Mouse (Mus musculus): ENCODE data around the gene B4galnt2.
"Not testable (repeated sequence)": the region's sequence is repeated elsewhere in the genome, so short reads cannot be mapped to it uniquely, and the experiment has no call there.

B4galnt2 gene

DNA sequence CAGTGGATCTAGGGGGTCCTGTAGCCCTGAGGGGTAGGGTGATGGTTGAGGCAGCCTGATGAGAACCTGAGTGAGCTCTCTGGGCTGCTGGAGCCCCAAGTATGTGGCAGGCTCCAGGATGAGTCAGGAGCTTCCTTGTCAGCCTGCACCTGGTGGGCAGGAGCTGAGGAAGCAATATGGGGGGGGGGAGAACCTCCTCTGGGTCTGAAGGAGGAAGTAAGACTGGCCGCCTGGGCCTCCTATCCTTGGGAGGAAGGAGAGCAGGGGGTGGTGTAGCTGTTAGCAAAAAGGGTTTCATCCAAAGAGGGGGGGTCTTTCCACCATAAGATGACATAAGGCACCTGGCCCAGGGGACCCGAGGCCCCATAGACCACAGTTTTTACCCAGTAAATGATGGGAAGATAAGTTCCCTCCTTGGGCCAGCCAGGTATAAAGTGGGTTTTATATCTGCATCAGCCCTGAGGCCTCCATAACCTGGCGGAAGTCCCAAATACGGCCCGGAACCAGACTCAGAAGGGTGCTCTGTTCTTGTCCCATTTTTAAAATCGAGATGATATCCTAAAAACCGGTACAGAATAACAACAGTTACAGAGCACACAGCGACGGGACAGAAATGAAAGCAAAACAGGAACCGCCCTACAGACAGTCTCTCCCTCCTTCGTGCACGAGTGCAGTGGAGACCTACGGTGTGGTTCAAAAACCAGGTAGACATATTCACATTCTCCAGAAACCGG, 18.1 kb downstream of the B4galnt2 start:
- DNase-seq (ENCODE audit: low spot score in 2 of 2), result peak; percentile 24 to 41

- no peak for DNase-seq (ENCODE audit: low spot score in 2 of 2)
Measured at GRCm38 (mm10) chr11:95890462-95891051, 24.1 kb downstream of the B4galnt2 start.

GRCm38 (mm10) chr11:95879861-95880260, 34.8 kb downstream of the B4galnt2 start:
- DNase-seq (ENCODE audit: low spot score in 2 of 2), result not testable (repeated sequence)

DNA sequence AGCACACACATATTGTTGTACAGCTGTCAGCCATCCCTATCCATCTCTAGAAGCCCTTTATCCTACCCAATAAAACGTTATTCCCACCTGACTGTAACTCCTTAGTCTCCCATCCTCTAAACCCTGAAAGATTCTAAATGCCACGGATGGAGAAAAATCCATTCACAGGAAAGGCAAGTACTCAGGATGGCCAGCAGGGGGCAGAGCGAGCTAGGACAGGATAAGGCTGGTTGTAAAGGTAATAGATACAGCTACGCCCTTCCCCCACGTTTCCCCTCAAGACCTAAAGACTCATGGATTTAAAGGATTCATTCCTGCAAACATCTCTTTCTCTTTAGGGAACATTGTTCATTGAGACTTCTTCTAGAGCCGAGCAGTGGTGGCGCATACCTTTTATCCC, 38.4 kb downstream of the B4galnt2 start:
- DNase-seq (ENCODE audit: low spot score in 2 of 2), result peak; percentile 42 to 81

DNA sequence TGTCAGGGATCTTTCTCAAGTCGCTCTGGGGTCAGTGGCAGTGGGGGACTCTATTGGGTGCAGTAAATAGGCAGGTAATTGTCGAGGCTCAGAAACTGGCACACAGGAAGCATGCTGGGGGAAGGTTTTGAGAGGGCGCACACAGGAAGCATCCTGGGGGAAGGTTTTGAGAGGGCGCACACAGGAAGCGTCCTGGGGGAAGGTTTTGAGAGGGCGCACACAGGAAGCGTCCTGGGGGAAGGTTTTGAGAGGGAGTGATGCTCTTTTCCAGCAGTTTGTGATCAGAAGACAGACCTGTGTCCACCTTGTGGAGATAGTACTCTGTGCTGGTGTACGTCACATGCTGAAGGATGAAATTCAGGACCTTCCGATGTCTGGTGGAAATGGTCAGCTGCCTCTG, 38.9 kb downstream of the B4galnt2 start:
- DNase-seq (ENCODE audit: low spot score in 2 of 2), result no peak

DNA sequence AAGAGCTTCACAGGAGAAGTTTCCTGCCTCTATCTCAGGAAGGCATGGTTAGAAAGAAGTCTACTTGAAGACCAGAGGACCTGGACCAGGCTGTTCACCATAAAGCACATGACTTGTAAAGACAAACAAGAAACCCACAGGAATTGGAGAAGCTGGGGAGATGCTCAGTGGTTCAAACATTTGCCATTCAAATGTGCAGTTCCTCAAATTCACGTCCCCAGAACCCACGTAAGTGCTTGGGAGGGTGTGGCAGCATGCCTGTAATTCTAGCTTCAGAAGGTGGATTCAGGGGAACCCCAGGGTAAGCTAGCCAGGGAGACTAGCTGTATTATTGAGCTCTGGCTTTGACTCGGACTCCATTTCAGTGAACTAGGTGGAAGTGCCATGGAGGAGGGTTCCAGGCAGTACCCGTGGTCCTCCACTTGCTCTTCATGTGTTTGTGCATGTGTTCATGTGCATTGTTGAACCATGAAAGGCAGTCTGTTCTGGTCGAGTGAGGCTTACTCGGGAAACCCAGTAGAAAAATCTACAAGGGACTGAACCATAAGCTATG, 44.7 kb downstream of the B4galnt2 start:
- DNase-seq (ENCODE audit: low spot score in 2 of 2), result no peak

DNA sequence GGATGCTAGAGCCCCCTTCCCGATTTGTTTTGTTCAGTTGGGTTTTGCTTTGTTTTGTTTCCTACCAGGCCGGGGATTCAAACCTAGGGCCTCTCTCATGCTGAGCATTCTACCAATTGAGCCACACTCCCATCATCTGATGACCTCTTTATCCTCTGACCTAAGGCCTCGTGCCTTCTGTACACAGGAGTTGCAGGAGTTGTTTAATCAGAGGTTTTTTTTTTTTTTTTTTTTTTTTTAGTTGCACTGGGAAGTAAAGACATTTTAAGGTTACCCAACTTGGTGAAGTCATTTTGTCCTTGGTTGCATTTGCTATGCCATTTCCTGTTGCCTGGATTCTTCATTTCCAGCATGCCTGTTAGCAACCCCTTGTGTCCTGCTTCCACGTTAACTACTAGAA, 45.2 kb downstream of the B4galnt2 start:
- DNase-seq (ENCODE audit: low spot score in 2 of 2), result no peak

- DNase-seq (ENCODE audit: low spot score in 2 of 2), result no peak
Measured at GRCm38 (mm10) chr11:95861397-95861796, 53.3 kb downstream of the B4galnt2 start.

GRCm38 (mm10) chr11:95860071-95860490, 54.6 kb downstream of the B4galnt2 start:
- peak; percentile 37 to 43 for DNase-seq (ENCODE audit: low spot score in 2 of 2)

GRCm38 (mm10) chr11:95859468-95859855, 55.2 kb downstream of the B4galnt2 start:
- DNase-seq (ENCODE audit: low spot score in 2 of 2), result peak in 1 of 2 experiments; percentile 72

DNA sequence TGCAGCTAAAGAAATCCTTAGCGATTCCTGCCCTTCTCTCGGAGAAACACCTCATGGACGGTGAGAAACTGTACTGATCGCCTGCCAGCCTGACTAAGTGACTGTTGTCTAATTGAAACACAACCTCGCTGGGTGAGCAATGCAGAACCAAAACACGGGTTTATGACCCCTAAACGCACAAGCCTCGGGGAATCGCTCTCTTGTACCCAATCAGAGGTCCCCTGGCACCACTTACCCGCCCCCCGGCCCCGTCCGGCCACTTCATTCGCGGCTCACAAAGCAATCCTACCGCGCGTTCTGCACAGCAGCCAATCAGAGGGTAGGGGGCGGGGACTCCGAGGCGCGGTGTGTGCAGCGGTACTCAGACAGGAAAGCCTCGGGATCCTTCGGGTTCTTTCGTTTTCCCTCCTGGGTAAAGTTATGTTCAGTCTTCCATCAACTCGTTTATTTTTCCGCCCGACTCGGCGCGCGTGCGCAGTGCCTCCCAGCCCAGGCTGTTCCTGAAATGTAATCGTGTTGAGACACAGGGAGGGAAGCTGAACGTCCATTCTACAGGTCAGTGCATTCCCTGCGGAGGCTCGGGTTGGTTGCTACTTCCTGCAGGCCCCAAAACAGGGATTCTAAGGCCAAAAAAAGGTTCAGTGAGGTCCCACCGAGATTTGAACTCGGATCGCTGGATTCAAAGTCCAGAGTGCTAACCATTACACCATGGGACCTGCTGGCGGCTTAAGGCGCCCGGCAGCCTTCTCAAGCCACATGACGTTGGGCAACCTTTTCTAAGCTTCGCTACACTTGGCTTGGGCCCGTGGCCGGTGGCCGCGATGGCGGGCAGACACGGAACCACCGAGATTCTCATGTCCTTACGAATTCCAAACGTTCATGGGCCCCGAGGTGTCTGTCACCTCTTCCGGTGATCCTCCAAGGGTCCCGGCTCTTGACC, 55.9 kb downstream of the B4galnt2 start:
- peak; percentile 95 to 98 for DNase-seq (ENCODE audit: low spot score in 2 of 2)

DNA sequence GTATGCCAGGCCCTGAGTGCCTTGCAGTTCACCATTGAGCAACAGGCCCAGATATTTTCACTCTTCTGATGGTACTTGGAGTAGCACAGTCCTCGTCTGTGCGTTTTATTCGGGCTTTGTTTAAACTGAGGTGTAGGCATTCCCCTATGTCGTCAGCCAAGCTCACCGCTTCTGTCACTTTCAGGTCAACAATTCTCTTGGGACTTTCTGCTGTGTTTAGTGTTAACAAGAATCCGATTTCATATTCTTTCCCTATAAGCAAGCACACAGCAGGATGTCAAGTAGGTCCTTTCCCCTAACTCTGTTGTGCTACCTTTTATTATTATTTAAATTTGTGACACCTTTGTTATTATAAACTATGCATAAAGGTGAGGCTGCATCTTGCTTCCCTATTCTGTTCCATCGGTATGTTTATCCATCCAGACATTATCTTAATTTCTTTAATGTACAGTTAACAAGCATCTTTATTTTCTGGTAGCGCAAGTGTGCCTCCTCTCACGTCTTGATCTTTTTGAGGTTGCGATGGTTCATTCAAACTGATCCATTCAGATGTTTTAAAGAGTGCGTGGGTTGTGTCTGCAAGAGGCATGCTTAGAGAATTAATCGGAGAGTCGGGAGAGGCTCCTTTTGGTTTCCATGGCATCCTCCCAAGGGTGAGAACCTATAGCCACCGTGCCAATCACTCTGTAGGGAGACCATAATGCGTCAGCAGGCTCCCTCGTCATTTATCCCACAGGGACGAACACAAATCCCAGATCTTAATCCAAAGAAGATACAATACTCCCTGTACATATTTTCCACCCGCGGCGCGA, 56.8 kb downstream of the B4galnt2 start:
- no peak for DNase-seq (ENCODE audit: low spot score in 2 of 2)

GRCm38 (mm10) chr11:95857306-95857705, 57.4 kb downstream of the B4galnt2 start:
- DNase-seq (ENCODE audit: low spot score in 2 of 2), result peak in 1 of 2 experiments; percentile 49

GRCm38 (mm10) chr11:95853684-95854083, 61.0 kb downstream of the B4galnt2 start:
- peak in 1 of 2 experiments; percentile 78 for DNase-seq (ENCODE audit: low spot score in 2 of 2)

- DNase-seq (ENCODE audit: low spot score in 2 of 2), result no peak
Measured at GRCm38 (mm10) chr11:95850898-95851297, 63.8 kb downstream of the B4galnt2 start.

- DNase-seq (ENCODE audit: low spot score in 2 of 2), result no peak
Measured at GRCm38 (mm10) chr11:95844935-95845334, 69.8 kb downstream of the B4galnt2 start.

DNA sequence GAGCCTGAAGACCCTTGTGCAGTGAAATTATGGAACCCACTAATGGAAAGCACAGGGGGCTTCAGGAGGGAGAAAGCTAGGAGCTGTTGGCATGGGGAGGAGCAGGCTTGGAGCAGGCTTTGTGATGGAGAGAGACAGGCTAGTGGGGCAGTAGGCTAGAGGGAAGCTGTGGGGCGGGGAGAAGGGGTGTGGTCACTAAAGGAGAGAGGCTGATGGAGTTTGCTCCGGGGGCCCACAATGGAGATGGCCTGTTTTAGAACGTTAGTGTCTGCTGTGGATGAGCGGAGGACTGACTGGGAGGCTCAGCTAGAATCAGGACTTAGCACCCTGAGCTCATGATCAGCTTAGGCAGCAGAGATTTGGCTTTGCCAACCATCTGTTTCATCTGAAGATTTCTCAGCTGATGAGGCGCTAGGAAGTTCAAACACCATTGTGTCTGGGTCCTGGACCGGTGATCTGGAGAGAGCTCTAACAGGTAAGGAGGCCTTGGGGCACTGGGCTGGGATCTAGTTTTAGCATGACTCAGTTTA, 71.2 kb downstream of the B4galnt2 start:
- peak in 1 of 2 experiments; percentile 30 for DNase-seq (ENCODE audit: low spot score in 2 of 2)

DNA sequence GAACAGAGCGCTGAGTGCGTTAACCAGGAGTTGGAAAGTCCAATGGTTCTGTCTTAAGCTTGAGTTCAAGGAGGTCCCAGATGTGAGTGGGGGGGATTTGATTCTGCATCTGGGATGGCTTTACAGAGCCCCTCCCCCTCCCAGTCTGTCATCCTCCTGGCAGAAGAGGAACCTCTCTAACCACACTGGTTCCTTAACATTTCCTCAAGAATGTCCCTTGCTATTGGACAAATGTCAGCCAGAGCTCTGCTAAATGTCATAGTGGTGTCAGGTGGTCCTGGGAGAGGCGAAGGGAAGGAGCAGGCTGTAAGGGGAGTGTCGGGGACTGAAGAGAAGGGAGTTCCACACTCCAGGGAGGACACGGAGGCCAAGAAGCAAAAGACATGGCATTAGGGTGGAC, 71.7 kb downstream of the B4galnt2 start:
- no peak for DNase-seq (ENCODE audit: low spot score in 2 of 2)

GRCm38 (mm10) chr11:95842074-95842681, 72.5 kb downstream of the B4galnt2 start, which contains the start of gene Abi3:
Gene Abi3 (minus strand): TSS chr11:95842476.
- peak; percentile 61 to 81 for DNase-seq (ENCODE audit: low spot score in 2 of 2)

DNA sequence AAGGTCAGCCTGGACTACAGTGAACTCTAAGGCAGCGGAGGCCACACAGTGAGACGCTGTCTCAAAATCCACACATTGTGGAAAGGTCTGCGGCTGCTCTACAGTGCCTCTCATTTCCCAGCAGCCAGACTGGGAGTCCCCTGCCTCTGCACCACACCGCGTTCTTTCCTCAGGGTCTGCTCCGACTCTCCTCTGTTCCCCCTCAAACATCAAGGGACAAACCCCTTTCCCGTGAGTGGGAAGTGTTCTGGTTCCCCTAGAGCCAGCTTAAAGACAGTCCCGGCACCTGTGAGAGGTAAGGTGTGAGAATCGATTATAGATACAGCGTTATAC, 73.2 kb downstream of the B4galnt2 start:
- DNase-seq (ENCODE audit: low spot score in 2 of 2), result no peak

Measured in spleen, postnatal 10 days (tissue).